ENCODE assay signal across 8 mouse cellular contexts in genomic region chr11:98149304-98149750, GRCm38 (mm10). TPM values are rescaled to one million over a fixed set of nuclear protein-coding genes. Genes with fewer than 3 reads are reported as not detected.
DNase-seq lines count a peak whose midpoint lies in the region; ATAC-seq lines count a peak whose summit lies in the region.

No protein-coding gene starts in this region.

- peak; percentile 77 for ATAC-seq in common myeloid progenitor, adult 5-6 weeks (replicated peaks; ENCODE audit: low read depth, poor library complexity, severe bottlenecking)
- peak; percentile 78 for ATAC-seq in megakaryocyte progenitor cell, adult 5-6 weeks (replicated peaks; ENCODE audit: poor library complexity)

- DNase-seq in ZHBTc4 (ENCODE audit: low read depth, low spot score): peak; percentile 95
- DNase-seq in gastrocnemius, adult 8-10 months (ENCODE audit: low spot score in 2 of 2): peak; percentile 82 to 85
- peak; percentile 93 for DNase-seq in induced T-regulatory cell, adult 2 months (ENCODE audit: low read depth)
- DNase-seq in left cerebral cortex, adult 9 months (ENCODE audit: low spot score in 2 of 2): peak; percentile 50 to 91
- DNase-seq in right cerebral cortex, postnatal 14 days: peak; percentile 93
- DNase-seq in urinary bladder, postnatal 36 days (ENCODE audit: low spot score in 2 of 2): peak; percentile 95

RNA-seq across cellular contexts. Expression of gene Fbxl20, which starts 0.9 kb away (rescaled TPM):
- total RNA-seq in common myeloid progenitor, adult 5-6 weeks (2017): 13.2 and 14.1 TPM in 2 replicates
- 10 to 100 TPM in 2 of 4 experiments, 1 to 10 TPM in 2; 8.0 to 12.4 (median 9.4) TPM for total RNA-seq in gastrocnemius, adult 8-10 months (2022)
- total RNA-seq in megakaryocyte progenitor cell, adult 5-6 weeks (2015): 6.2 and 7.4 TPM in 2 replicates
- total RNA-seq in megakaryocyte progenitor cell, adult 5-6 weeks (2017): 6.7 and 9.6 TPM in 2 replicates

RNA-seq across cellular contexts. Expression of gene Med1, which starts 43.8 kb away (rescaled TPM):
- 53.2 and 58.4 TPM in 2 replicates for total RNA-seq in common myeloid progenitor, adult 5-6 weeks (2017)
- 10 to 100 TPM; 21.4 to 28.2 (median 25.6) TPM for total RNA-seq in gastrocnemius, adult 8-10 months (2022)
- 86.9 and 89.2 TPM in 2 replicates for total RNA-seq in megakaryocyte progenitor cell, adult 5-6 weeks (2015)
- total RNA-seq in megakaryocyte progenitor cell, adult 5-6 weeks (2017): 39.1 and 47.9 TPM in 2 replicates

RNA-seq across cellular contexts. Expression of gene Cdk12, which starts 53.5 kb away (rescaled TPM):
- 59.3 and 67.3 TPM in 2 replicates for total RNA-seq in common myeloid progenitor, adult 5-6 weeks (2017)
- total RNA-seq in gastrocnemius, adult 8-10 months (2022): 10 to 100 TPM; 10.5 to 15.2 (median 11.3) TPM
- total RNA-seq in megakaryocyte progenitor cell, adult 5-6 weeks (2015): 49.4 and 51.0 TPM in 2 replicates
- 49.6 and 58.0 TPM in 2 replicates for total RNA-seq in megakaryocyte progenitor cell, adult 5-6 weeks (2017)

Comparison
In these comparisons a context has a peak if more than half of its experiments do, and no peak if none do; other contexts are left out.
1. Peak in every context shown above with its lines: DNase-seq and ATAC-seq.